Mouse (Mus musculus) cerebellum, adult 8-10 months (tissue): Measurements from ENCODE around the gene Ophn1.

Experiments
- DNase-seq: peaks from one replicate; pipeline ENCODE4 v3.0.0; 2022

Gene Ophn1

GRCm38 (mm10) chrX:98890406-98891116, at the start of gene Ophn1:
Gene Ophn1 (minus strand): TSS chrX:98891025.
- peak; percentile 64 for DNase-seq

DNA sequence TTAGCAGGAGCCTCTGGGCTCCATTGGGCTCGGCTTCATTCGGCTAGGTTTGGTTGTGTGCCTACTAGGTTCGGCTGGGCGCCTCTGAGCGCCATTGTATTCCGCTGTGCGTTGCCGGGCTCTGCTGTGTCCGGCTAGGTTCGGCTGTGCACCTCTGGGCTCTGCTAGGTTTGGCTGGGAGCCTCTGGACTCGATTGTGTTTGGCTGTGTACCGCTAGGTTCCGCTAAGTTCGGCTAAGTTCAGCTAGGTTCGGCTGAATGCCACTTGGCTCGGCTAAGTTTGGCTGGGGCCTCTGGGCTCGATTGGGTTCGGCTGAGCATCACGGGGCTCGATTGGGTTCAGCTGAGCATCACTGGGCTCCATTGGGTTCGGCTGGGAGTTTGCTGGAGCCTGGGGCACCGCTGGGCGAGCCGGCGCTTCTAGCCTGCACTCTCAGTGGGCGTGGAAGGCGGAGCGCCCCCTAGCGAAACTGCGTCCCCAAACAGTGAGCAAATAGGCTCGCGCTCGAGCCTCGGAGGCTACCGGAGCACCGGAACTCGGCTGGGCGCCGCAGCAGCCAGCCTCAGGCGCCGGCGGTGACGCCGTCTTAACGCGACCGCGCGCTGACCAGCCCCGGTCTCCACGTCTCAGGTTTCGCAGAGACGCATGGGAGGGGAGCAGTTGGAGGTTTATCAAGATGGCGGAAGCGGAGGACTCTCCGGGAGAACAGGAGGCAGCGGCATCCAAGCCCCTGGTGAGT, 46.9 kb upstream of the Ophn1 start:
- DNase-seq: peak; percentile 92

GRCm38 (mm10) chrX:98936707-98937554, 46.1 kb upstream of the Ophn1 start:
- peak; percentile 95 for DNase-seq

DNA sequence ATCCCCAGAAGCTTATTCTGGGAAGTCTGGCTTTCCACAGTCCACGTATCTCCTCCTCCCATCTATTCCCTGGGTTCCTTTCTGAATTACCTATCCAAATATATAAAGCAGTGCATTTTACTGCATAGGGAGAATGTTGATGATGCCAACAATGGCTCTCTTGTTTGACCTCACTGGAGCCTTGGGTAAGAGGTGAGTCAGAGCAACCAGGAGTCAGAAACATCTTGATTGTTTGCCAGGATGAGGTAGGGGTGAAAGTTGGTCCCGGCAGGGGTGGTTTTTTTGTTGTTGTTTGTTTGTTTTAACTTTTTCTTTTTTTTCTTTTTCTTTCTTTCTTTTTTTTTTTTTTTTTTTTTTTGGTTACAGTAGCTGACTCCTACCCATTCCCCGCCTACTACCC, 45.3 kb upstream of the Ophn1 start, which contains the start of gene Yipf6:
TSS of gene Yipf6 (plus strand) at position 216 of the 400 bp plus-strand sequence.
- no peak for DNase-seq

- peak; percentile 23 for DNase-seq
Measured at GRCm38 (mm10) chrX:98919423-98919822, 28.6 kb upstream of the Ophn1 start.

DNA sequence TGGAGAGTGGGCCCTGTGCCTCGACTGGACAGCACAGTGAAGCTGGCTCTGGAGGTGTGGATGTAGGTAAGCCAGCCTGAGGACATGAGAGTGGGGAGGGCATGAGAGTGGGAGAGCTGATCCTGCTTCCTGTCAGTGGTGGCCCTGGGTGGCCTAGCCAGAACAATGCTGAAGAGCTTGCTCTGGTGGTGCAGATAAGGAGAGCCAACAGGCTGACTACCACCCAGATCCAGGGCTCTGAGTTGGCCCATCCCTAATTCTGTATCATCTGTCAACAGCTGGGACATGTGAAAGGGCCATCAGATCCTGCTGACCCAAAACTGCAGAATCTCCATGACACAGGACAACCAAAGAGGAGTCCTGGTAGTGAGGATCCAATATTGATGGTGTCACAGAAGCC, 18.1 kb upstream of the Ophn1 start:
- no peak for DNase-seq

DNA sequence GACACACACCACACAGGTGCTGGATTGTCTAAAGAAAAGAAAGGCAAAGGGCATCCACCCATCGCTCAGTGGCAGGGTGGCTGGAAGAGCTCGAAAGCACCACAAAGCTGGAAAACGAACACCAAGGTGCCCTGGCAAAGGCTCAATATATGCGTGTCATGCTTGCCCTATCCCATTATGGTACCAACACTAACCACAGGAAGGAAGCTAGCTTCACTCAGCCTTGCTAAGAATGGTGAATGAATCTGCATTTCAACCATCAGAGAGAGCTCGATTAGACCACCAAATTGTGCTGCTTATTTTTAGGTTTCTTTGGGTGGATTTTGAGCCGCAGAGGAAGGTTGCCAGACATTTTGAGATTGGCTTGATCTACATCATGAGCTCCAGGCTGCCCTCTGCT, 13.4 kb upstream of the Ophn1 start:
- DNase-seq: no peak

GRCm38 (mm10) chrX:98898307-98898706, 7.5 kb upstream of the Ophn1 start:
- no peak for DNase-seq

DNA sequence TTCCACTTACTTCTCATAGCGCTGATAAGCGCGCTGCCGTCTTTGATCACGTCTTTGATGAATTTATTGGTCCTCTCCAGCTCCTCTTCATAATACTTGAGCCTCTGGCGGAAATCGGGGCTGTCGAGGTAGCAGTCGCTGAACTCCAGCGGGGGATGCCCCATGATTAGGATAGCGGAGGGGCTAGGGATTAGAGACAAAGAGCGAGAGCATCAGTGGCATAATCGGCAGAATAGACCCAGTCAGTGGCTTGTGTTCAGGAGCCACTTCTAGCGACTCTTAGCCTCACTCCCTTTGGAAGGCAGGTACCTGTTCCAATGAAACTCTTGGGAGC, 786 bp downstream of the Ophn1 start:
- no peak for DNase-seq

- no peak for DNase-seq
Measured at GRCm38 (mm10) chrX:98881983-98882382, 8.8 kb downstream of the Ophn1 start.

GRCm38 (mm10) chrX:98881085-98881484, 9.7 kb downstream of the Ophn1 start:
- no peak for DNase-seq

GRCm38 (mm10) chrX:98880314-98880713, 10.5 kb downstream of the Ophn1 start:
- DNase-seq: no peak

DNA sequence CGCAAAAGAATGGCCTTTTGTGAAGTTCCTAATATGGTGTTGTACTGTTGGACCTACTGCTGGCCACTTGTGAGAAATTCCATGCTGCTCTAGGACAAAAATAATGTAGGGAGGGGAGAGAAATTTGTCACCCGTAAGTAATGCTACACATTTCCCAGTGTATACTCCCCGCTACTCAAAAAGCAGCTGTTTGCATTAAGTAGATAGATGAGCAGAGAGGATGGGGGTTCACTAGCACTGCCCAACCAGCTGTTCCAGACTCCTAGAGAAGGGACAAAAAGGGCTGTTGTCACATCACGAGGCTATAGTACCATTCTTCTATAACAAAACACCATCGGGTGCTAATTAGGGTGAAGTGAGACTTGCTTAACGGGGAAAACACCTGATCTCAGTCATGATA, 15.7 kb downstream of the Ophn1 start:
- no peak for DNase-seq

DNA sequence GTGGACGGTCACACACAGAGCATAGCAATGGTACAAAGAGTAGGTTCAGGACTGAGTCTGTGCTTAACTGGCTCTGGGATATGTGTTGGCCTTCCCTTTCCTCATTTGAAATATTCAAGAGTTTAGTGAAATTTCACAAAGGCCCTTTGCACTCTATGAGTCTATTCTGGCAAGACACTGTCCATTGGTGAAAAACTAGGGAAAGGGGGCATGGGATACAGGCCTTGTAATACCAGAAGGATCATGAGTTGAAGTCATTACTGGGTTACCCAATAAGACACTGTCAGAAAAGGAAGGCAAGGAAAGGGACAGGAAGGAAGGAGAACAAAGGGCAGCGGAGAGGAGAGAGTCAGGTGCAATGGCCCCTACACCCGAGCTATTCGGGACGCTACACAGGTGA, 16.7 kb downstream of the Ophn1 start:
- no peak for DNase-seq

- DNase-seq: no peak
Measured at GRCm38 (mm10) chrX:98872064-98872463, 18.8 kb downstream of the Ophn1 start.

DNA sequence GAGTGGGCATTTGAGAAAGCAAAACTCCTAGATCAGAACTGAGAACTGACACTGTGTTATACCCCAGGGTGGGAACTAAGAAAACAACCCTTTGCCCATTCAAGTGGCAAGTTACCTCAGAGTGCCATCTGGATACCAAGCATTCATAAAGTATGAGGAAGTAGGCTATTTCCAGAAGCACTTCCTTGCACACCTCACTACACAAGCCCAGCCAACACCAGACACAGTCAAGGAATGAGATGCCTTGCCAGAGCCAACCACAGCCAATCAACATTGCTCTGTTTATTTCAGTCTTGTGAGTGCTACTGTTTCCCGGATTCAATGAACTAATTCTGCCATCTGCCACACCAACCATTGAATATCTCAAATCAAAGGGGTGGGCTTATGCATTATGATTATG, 20.3 kb downstream of the Ophn1 start:
- DNase-seq: no peak

DNA sequence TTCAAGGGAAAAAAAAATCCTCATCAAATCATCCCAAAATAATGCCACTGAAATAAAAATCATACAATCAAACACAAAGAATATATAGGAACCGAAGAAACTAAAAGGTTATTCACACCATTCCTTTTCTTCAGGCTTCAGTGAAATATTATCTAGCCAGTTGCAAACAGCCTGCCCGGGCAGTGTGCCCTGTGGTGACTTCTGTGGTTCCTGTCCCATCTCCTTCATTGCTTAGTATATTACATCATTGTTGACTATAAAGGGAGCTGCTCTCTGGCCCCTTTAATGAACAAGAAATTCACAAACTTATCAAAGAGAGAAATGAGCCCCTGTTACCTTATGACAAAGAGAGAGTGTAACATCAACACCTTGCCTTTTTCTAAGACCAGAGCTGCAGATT, 21.1 kb downstream of the Ophn1 start:
- no peak for DNase-seq

DNA sequence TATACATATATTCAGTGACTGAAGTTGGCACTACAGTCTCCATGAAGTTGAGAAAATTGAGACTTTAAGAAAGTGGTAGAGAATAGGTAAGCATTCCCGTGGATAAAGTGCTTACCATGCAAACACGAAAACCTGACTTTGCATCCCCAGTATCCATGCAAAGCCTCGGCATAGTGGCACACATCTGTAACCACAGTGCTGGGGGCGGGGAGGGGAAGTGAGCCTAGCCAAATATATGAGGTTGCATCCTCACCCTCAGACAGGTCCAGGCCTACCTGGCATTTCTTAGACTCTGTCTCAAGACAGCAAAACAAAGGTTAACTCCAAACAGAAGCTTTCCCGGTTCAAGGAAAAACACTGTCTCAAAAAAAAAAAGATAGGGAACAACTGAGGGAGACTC, 21.7 kb downstream of the Ophn1 start:
- DNase-seq: no peak

DNA sequence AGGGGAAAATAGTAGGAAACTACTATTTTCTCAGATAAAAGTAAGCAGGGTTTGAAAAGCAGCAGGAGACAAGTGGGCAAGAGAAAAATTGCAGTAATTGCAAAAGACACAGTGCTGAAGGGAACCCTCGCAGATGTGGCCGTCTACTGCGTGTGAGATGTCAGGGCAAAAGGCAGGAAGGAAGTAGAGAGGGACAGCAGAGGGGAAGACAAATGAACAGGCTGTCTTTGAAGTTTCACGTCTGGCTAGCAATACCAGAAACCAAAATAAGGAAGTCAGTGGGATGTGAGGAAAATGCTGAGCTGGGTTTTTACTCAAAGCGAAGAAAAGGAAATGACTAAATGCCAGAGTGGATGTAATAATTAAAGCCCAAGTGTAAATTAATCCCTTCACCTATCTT, 30.7 kb downstream of the Ophn1 start:
- DNase-seq: no peak

GRCm38 (mm10) chrX:98856046-98856445, 34.8 kb downstream of the Ophn1 start:
- DNase-seq: no peak

DNA sequence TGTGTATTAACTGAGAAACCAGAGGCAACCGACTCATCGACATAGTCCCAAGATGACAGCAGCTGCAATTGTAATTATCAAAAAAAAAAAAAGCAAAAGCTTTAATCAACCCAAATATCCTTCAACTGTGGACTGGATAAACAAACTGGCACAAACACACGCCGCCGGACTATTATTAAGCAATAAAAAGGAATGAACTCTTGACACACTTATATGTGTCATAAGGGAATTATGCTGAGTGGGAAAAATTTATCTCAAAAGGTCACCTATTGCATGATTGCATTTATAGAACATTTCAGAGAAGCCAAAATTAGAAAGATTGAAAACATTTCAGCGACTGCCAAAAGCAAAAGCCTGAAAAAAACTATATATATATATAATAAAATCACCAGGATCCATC, 40.0 kb downstream of the Ophn1 start:
- DNase-seq: no peak

GRCm38 (mm10) chrX:98841606-98842005, 49.2 kb downstream of the Ophn1 start:
- DNase-seq: no peak

DNA sequence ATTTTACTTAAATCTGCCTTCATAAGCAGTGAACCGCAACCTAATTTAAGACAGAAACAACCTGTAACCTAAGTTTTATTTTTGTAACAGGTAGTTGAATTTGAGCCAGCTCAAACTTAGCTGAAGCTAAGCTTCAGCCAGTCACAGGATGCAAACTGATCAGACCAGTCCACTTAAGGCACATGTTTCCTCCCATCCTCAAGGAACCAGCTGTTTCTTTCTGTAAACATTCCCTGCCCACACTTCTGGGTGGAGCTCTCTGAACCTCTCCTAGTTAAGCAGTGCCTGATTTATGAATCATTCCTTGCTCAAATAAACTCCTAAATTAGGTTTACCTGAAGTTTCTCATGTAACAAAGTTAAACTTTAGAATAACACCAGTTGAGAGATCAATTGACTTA, 54.8 kb downstream of the Ophn1 start:
- DNase-seq: no peak

DNA sequence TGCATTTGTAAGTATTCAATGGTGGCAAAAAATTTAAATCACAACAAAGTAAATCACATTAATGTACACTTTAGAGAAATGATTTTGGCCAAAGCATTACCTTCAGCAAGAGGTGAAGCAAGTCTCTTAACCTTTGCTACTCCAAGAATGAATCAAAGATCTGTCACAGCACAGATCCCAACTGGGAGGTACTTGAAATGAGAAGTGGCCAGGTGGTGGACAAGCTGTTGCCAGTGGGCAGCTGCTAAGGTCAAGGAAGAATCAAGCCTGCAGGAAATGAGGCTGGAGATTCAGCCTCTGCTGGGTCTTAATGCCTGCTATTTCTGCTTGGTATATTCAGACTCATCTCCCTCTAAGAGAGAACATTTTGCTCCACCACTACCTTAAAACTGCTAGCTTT, 87.0 kb downstream of the Ophn1 start:
- no peak for DNase-seq
